Mouse (Mus musculus): ENCODE data around the gene Thsd7b. TPM values are rescaled to one million over a fixed set of nuclear protein-coding genes. Genes with fewer than 3 reads are reported as not detected.

The Thsd7b gene
- polyA plus RNA-seq, 1 experiment from 2014 or later: 5.1 TPM

- Histone ChIP-seq H3K27ac (no peak overlapping the region), H3K9me3 (replicated peaks) (no peaks in the 10 kb centered on the region), H3K9ac (no peak overlapping the region), H3K4me3 (no peak overlapping the region), H3K27me3 (no peaks in the 10 kb centered on the region), H3K36me3 (ENCODE audit: poor library complexity, severe bottlenecking) (no peaks in the 10 kb centered on the region), H3K4me2 (no peak overlapping the region), H3K4me1 (no peaks in the 10 kb centered on the region)
- no peak for ATAC-seq
Observed at GRCm38 (mm10) chr1:129386479-129386878, 113.4 kb downstream of the Thsd7b start.

GRCm38 (mm10) chr1:129411584-129411983 is 138.5 kb downstream of the Thsd7b start:
- Histone ChIP-seq H3K9ac (no peak overlapping the region), H3K27me3 (no peaks in the 10 kb centered on the region), H3K36me3 (ENCODE audit: poor library complexity, severe bottlenecking) (no peaks in the 10 kb centered on the region), H3K9me3 (replicated peaks) (no peaks in the 10 kb centered on the region), H3K4me2 (no peak overlapping the region), H3K4me1 (no peaks in the 10 kb centered on the region), H3K4me3 (no peak overlapping the region), H3K27ac (no peak overlapping the region)
- WGBS: 100% methylated on average over 1 of the region's 1 CpGs
- ATAC-seq: no peak

DNA sequence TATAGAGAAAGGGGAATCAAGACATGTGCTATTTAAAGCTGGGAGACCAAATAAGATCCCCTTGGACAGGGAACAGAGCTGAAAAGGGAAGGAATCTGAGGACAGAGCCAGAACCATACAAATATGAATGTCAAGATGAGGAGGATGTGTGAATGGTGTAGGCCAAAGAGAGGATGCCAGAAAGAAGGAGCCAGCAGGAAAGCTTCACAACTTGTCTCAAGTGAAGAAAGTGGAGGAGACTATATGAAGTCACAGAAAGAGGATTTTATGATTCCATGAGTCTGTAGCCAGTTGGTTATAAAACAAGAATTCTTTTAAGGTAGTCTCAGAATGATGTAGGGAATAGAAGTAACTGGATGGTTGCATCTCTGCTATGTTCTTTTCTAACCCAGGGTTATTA is 148.5 kb downstream of the Thsd7b start:
- H3K9me3 ChIP-seq (replicated peaks): no peaks in the 10 kb centered on the region
- no peak overlapping the region for H3K4me3 ChIP-seq
- H3K27ac ChIP-seq: no peak overlapping the region
- H3K36me3 ChIP-seq (ENCODE audit: poor library complexity, severe bottlenecking): no peaks in the 10 kb centered on the region
- H3K4me1 ChIP-seq: no peaks in the 10 kb centered on the region
- H3K9ac ChIP-seq: no peak overlapping the region
- H3K4me2 ChIP-seq: no peak overlapping the region
- no peak for ATAC-seq
- no peaks in the 10 kb centered on the region for H3K27me3 ChIP-seq

- Histone ChIP-seq H3K27ac (no peak overlapping the region), H3K4me1 (no peaks in the 10 kb centered on the region), H3K36me3 (ENCODE audit: poor library complexity, severe bottlenecking) (no peaks in the 10 kb centered on the region), H3K9me3 (replicated peaks) (no peaks in the 10 kb centered on the region), H3K27me3 (no peaks in the 10 kb centered on the region), H3K9ac (no peak overlapping the region), H3K4me2 (no peak overlapping the region), H3K4me3 (no peak overlapping the region)
- 81% methylated on average over 2 of the region's 2 CpGs for WGBS
- ATAC-seq: no peak
Observed at GRCm38 (mm10) chr1:129464414-129464813, 191.3 kb downstream of the Thsd7b start.

GRCm38 (mm10) chr1:129473504-129473903 is 200.4 kb downstream of the Thsd7b start:
- peak; percentile 63; the same call in 1 of the 2 replicates for ATAC-seq
- no peaks in the 10 kb centered on the region for H3K36me3 ChIP-seq (ENCODE audit: poor library complexity, severe bottlenecking)
- no peaks in the 10 kb centered on the region for H3K27me3 ChIP-seq
- H3K9me3 ChIP-seq (replicated peaks): no peaks in the 10 kb centered on the region
- H3K4me3 ChIP-seq: no peak overlapping the region
- no peaks in the 10 kb centered on the region for H3K4me1 ChIP-seq
- H3K4me2 ChIP-seq: no peak overlapping the region
- no peak overlapping the region for H3K27ac ChIP-seq
- WGBS: 59% methylated on average over 7 of the region's 7 CpGs
- H3K9ac ChIP-seq: no peak overlapping the region

DNA sequence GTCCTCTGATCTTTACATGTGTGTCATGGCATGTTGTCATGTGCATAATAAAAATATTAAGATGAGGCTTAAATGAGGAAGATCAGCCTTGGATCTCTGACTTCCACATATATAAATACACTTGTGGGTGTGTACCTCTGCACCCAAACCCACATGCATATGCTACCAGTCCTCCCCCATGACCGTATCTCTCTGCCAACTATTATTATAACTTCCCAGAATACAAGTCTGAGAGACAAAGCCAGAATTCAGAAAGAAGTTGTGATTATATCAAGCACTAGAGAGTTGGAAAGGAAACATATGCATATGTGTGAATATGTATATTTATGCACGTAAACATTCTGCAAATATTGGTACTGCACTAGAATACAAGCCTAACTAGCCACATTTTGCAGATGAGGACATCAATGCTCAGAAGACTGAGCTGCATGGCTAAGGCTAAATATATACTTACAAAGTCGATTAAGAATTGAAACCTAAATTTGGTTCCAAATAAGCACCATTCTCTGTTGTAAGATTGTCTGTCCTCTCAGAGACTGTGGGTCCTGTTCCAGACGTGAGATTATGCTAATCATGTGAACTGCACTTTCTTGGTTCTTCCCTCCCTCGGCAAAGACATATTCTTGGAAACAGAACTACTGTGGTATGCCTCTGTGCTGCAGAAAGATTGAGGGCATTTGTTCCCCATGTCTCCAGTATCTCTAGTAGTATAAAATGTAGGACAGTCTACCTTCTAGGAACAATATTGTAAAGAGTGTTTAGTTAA is 211.3 kb downstream of the Thsd7b start:
- ATAC-seq: no peak
- no peaks in the 10 kb centered on the region for H3K36me3 ChIP-seq (ENCODE audit: poor library complexity, severe bottlenecking)
- no peak overlapping the region for H3K4me2 ChIP-seq
- no peak overlapping the region for H3K27ac ChIP-seq
- 79% methylated on average over 5 of the region's 5 CpGs for WGBS
- no peaks in the 10 kb centered on the region for H3K4me1 ChIP-seq
- no peak overlapping the region for H3K4me3 ChIP-seq
- no peaks in the 10 kb centered on the region for H3K27me3 ChIP-seq
- H3K9me3 ChIP-seq (replicated peaks): no peaks in the 10 kb centered on the region
- H3K9ac ChIP-seq: no peak overlapping the region

GRCm38 (mm10) chr1:129491136-129491535 is 218.0 kb downstream of the Thsd7b start:
- H3K4me2 ChIP-seq: no peak overlapping the region
- 91% methylated on average over 3 of the region's 3 CpGs for WGBS
- H3K27ac ChIP-seq: no peak overlapping the region
- H3K9me3 ChIP-seq (replicated peaks): no peaks in the 10 kb centered on the region
- no peak overlapping the region for H3K4me3 ChIP-seq
- H3K27me3 ChIP-seq: no peaks in the 10 kb centered on the region
- H3K4me1 ChIP-seq: no peaks in the 10 kb centered on the region
- no peak for ATAC-seq
- no peak overlapping the region for H3K9ac ChIP-seq
- no peaks in the 10 kb centered on the region for H3K36me3 ChIP-seq (ENCODE audit: poor library complexity, severe bottlenecking)

DNA sequence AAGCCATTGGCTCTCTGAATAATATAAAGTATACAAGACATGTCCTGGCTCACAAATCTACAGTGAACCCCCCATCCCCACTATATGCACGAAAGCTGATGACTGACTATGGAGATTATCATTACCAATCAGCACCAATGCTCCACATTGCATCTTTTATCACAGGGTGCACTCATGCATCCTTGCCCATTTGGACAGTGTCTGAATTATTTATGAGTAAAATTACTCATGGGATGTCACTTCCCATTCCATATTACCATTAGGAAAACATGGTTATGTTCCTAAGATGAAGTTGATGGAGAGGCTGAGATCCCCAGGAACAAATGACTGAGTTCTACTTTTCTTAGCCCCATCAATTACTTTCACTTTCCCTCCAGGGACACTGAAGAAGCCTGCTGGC is 220.8 kb downstream of the Thsd7b start:
- WGBS: 94% methylated on average over 1 of the region's 1 CpGs
- Histone ChIP-seq H3K9ac (no peak overlapping the region), H3K4me1 (no peaks in the 10 kb centered on the region), H3K4me2 (no peak overlapping the region), H3K9me3 (replicated peaks) (no peaks in the 10 kb centered on the region), H3K27ac (no peak overlapping the region), H3K27me3 (no peaks in the 10 kb centered on the region), H3K36me3 (ENCODE audit: poor library complexity, severe bottlenecking) (no peaks in the 10 kb centered on the region), H3K4me3 (no peak overlapping the region)
- ATAC-seq: no peak

GRCm38 (mm10) chr1:129501707-129502106 is 228.6 kb downstream of the Thsd7b start:
- Histone ChIP-seq H3K4me1 (peaks cover 4% of the 10 kb centered on the region; the same call in 1 of the 2 replicates), H3K4me2 (no peak overlapping the region), H3K27me3 (no peaks in the 10 kb centered on the region), H3K4me3 (no peak overlapping the region), H3K9ac (no peak overlapping the region), H3K9me3 (replicated peaks) (no peaks in the 10 kb centered on the region), H3K36me3 (ENCODE audit: poor library complexity, severe bottlenecking) (no peaks in the 10 kb centered on the region), H3K27ac (no peak overlapping the region)
- 91% methylated on average over 3 of the region's 3 CpGs for WGBS
- ATAC-seq: no peak

DNA sequence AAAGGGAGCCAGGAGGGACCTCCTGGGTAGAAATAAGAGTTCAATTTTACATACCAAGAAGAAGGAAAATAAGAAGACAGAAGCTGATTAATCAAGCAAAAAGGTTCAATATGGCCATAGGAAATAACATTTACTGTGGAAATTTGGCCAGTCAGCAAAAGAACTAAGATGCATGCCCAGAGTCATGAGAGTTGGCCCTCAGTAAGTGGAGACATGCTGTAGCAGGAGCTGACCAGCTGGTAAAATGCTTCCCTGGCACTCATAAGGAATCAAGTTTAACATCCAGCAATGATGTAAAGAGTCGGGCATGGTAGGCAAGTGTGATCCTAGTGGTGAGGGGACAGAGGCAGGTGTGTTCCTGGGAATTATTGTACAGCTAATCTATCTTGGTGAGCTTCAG is 243.3 kb downstream of the Thsd7b start:
- no peak for ATAC-seq

GRCm38 (mm10) chr1:129519751-129520150 is 246.6 kb downstream of the Thsd7b start:
- WGBS: 82% methylated on average over 5 of the region's 5 CpGs
- no peaks in the 10 kb centered on the region for H3K4me1 ChIP-seq
- no peak overlapping the region for H3K27ac ChIP-seq
- no peak overlapping the region for H3K9ac ChIP-seq
- no peaks in the 10 kb centered on the region for H3K27me3 ChIP-seq
- 0 out of 2 replicates have a peak, but pooled peaks have one; percentile 13 for ATAC-seq
- H3K36me3 ChIP-seq (ENCODE audit: poor library complexity, severe bottlenecking): no peaks in the 10 kb centered on the region
- no peaks in the 10 kb centered on the region for H3K9me3 ChIP-seq (replicated peaks)
- H3K4me2 ChIP-seq: no peak overlapping the region
- no peak overlapping the region for H3K4me3 ChIP-seq

More for the DNA sequence above, 243.3 kb downstream of the Thsd7b start:
- no peak overlapping the region for H3K4me3 ChIP-seq
- no peak overlapping the region for H3K4me2 ChIP-seq
- no peaks in the 10 kb centered on the region for H3K27me3 ChIP-seq
- WGBS: 92% methylated on average over 1 of the region's 1 CpGs
- no peaks in the 10 kb centered on the region for H3K4me1 ChIP-seq
- no peaks in the 10 kb centered on the region for H3K9me3 ChIP-seq (replicated peaks)
- no peaks in the 10 kb centered on the region for H3K36me3 ChIP-seq (ENCODE audit: poor library complexity, severe bottlenecking)
- no peak overlapping the region for H3K27ac ChIP-seq
- no peak overlapping the region for H3K9ac ChIP-seq

GRCm38 (mm10) chr1:129526967-129527366 is 253.9 kb downstream of the Thsd7b start:
- WGBS: 84% methylated on average over 2 of the region's 2 CpGs
- H3K27me3 ChIP-seq: no peaks in the 10 kb centered on the region
- no peak overlapping the region for H3K27ac ChIP-seq
- no peak overlapping the region for H3K4me3 ChIP-seq
- no peaks in the 10 kb centered on the region for H3K36me3 ChIP-seq (ENCODE audit: poor library complexity, severe bottlenecking)
- ATAC-seq: no peak
- H3K9me3 ChIP-seq (replicated peaks): no peaks in the 10 kb centered on the region
- no peak overlapping the region for H3K4me2 ChIP-seq
- no peak overlapping the region for H3K9ac ChIP-seq
- no peaks in the 10 kb centered on the region for H3K4me1 ChIP-seq

DNA sequence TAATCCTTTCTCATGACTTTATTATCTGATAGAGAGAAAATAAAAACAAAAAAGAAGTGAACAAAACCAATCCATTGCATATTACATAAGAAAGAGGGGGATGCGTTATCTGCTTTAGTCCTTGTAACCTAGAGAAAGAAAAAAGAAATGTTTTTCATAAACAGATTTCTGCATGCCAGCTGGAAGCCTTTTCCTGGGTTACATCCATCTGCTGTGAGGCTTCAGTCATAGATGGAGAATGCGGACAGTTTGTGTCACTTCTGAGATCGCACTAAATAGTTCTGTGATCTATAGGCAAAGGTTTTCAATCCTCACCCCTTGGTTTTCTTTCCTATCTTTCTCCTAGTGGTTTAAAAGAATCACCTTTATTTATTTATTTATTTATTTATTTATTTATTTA is 259.1 kb downstream of the Thsd7b start:
- Histone ChIP-seq H3K9ac (no peak overlapping the region), H3K4me2 (no peak overlapping the region), H3K4me3 (no peak overlapping the region), H3K27me3 (no peaks in the 10 kb centered on the region), H3K27ac (no peak overlapping the region), H3K36me3 (ENCODE audit: poor library complexity, severe bottlenecking) (no peaks in the 10 kb centered on the region), H3K9me3 (replicated peaks) (no peaks in the 10 kb centered on the region), H3K4me1 (no peaks in the 10 kb centered on the region)
- WGBS: 88% methylated on average over 3 of the region's 3 CpGs
- ATAC-seq: no peak
